Mouse (Mus musculus): Measurements from ENCODE around the gene Zfpl1. TPM values are rescaled to one million over a fixed set of nuclear protein-coding genes. Genes with fewer than 3 reads are reported as not detected.

Zfpl1 gene
- polyA plus RNA-seq, 1 experiment from 2014 or later, result 78.4 TPM

DNA sequence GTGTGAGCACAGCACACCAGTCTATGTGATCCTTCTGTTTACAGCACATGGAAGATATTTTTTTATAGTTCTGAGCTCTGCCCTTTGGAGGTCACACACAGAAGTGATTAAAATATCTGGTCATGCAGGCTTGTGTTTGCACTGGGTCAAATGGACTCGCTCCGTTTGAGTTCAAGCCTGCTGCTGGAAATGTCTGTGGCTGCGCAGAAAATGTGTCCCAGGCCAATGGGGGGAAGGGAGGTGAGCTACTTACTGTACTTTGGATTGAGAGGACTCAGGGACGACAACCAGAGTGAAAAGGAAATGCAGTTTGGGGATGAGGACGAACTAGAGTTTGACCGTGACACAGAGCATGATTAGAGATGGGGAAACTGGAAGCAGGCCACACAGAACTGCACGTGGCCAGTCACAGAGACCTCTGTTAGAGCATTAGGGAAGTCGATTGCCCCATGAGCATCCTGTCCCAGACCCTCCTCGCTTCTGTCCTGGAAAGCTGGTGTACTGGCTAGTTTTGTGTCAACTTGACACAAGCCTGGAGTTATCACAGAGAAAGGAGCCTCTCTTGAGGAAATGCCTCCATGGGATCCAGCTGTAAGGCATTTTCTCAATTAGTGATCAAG lies 48.7 kb downstream of the Zfpl1 start:
- WGBS, result 68% methylated on average over 9 of the region's 9 CpGs
- Histone ChIP-seq H3K27me3 (no peaks in the 10 kb centered on the region; the same call in 1 of the 2 replicates), H3K4me1 (no peaks in the 10 kb centered on the region), H3K36me3 (no peaks in the 10 kb centered on the region), H3K27ac (no peak overlapping the region), H3K9me3 (no peaks in the 10 kb centered on the region), H3K4me3 (no peak overlapping the region), H3K9ac (no peak overlapping the region), H3K4me2 (no peak overlapping the region)
- no peak for ATAC-seq (ENCODE audit: borderline replicate concordance, extremely low read depth, low FRiP score, low TSS enrichment)

Small RNA genes lying within 50 kb of the gene (microRNA-seq; reads per million reads assigned to microRNA genes)
- gene Mir6988, result 0.74 reads per million

Other genes with a start within 250 kb of the Zfpl1 start
- 50.7 and 53.0 TPM in 2 replicates for gene Frmd8, start 209.7 kb downstream of the Zfpl1 start, polyA plus RNA-seq (2015; fragmentation: Nextera tagmentation; extraction: Ambion mirVana)
- 4.2 and 5.6 TPM in 2 replicates for gene Slc25a45, start 207.1 kb downstream of the Zfpl1 start, polyA plus RNA-seq (2015; fragmentation: Nextera tagmentation; extraction: Ambion mirVana)
- gene Tigd3, start 190.8 kb downstream of the Zfpl1 start, polyA plus RNA-seq (2015; fragmentation: Nextera tagmentation; extraction: Ambion mirVana), result 3.2 and 3.6 TPM in 2 replicates
- 142 and 147 TPM in 2 replicates for gene Dpf2, start 171.9 kb downstream of the Zfpl1 start, polyA plus RNA-seq (2015; fragmentation: Nextera tagmentation; extraction: Ambion mirVana)
- gene Cdc42ep2, start 160.1 kb downstream of the Zfpl1 start, polyA plus RNA-seq (2015; fragmentation: Nextera tagmentation; extraction: Ambion mirVana), result 12.0 and 14.1 TPM in 2 replicates
- 72.3 and 75.3 TPM in 2 replicates for gene Pola2, start 120.8 kb downstream of the Zfpl1 start, polyA plus RNA-seq (2015; fragmentation: Nextera tagmentation; extraction: Ambion mirVana)
- not detected in 2 replicates for gene Slc22a20, start 98.8 kb downstream of the Zfpl1 start, polyA plus RNA-seq (2015; fragmentation: Nextera tagmentation; extraction: Ambion mirVana)
- gene Capn1, start 69.1 kb downstream of the Zfpl1 start, polyA plus RNA-seq (2015; fragmentation: Nextera tagmentation; extraction: Ambion mirVana), result 8.8 and 11.6 TPM in 2 replicates
- 24.3 and 25.8 TPM in 2 replicates for gene Syvn1, start 38.4 kb downstream of the Zfpl1 start, polyA plus RNA-seq (2015; fragmentation: Nextera tagmentation; extraction: Ambion mirVana)
- gene Mrpl49, start 27.2 kb downstream of the Zfpl1 start, polyA plus RNA-seq (2015; fragmentation: Nextera tagmentation; extraction: Ambion mirVana), result 75.8 and 76.2 TPM in 2 replicates
- gene Fau, start 27.1 kb downstream of the Zfpl1 start, polyA plus RNA-seq (2015; fragmentation: Nextera tagmentation; extraction: Ambion mirVana), result 709 and 773 TPM in 2 replicates
- gene Znhit2, start 23.8 kb downstream of the Zfpl1 start, polyA plus RNA-seq (2015; fragmentation: Nextera tagmentation; extraction: Ambion mirVana), result 33.5 and 33.8 TPM in 2 replicates
- 10.4 and 13.9 TPM in 2 replicates for gene Tm7sf2, start 16.6 kb downstream of the Zfpl1 start, polyA plus RNA-seq (2015; fragmentation: Nextera tagmentation; extraction: Ambion mirVana)
- gene Vps51, start 7.7 kb downstream of the Zfpl1 start, polyA plus RNA-seq (2015; fragmentation: Nextera tagmentation; extraction: Ambion mirVana), result 71.6 and 77.5 TPM in 2 replicates
- not detected in 2 replicates for gene Tmem262, start 4.9 kb downstream of the Zfpl1 start, polyA plus RNA-seq (2015; fragmentation: Nextera tagmentation; extraction: Ambion mirVana)
- gene Gm28374, start 2.7 kb downstream of the Zfpl1 start, polyA plus RNA-seq (2015; fragmentation: Nextera tagmentation; extraction: Ambion mirVana), result 1.1 and 1.5 TPM in 2 replicates
- 47.2 and 48.1 TPM in 2 replicates for gene Cdca5, start within 50 bp of the Zfpl1 start, polyA plus RNA-seq (2015; fragmentation: Nextera tagmentation; extraction: Ambion mirVana)
- 0.21 and 0.26 TPM in 2 replicates for gene AC131692.1, start 9.5 kb upstream of the Zfpl1 start, polyA plus RNA-seq (2015; fragmentation: Nextera tagmentation; extraction: Ambion mirVana)
- gene Naaladl1, start 20.8 kb upstream of the Zfpl1 start, polyA plus RNA-seq (2015; fragmentation: Nextera tagmentation; extraction: Ambion mirVana), result 0.34 and 0.41 TPM in 2 replicates
- 48.6 and 49.8 TPM in 2 replicates for gene Sac3d1, start 33.7 kb upstream of the Zfpl1 start, polyA plus RNA-seq (2015; fragmentation: Nextera tagmentation; extraction: Ambion mirVana)
- gene Snx15, start 43.3 kb upstream of the Zfpl1 start, polyA plus RNA-seq (2015; fragmentation: Nextera tagmentation; extraction: Ambion mirVana), result 33.1 TPM in 2 replicates
- 0.42 and 0.56 TPM in 2 replicates for gene Batf2, start 56.0 kb upstream of the Zfpl1 start, polyA plus RNA-seq (2015; fragmentation: Nextera tagmentation; extraction: Ambion mirVana)
- gene Arl2, start 56.6 kb upstream of the Zfpl1 start, polyA plus RNA-seq (2015; fragmentation: Nextera tagmentation; extraction: Ambion mirVana), result 96.9 and 106 TPM in 2 replicates
- gene Majin, start 99.4 kb upstream of the Zfpl1 start, polyA plus RNA-seq (2015; fragmentation: Nextera tagmentation; extraction: Ambion mirVana), result not detected in 2 replicates
- gene Gpha2, start 141.4 kb upstream of the Zfpl1 start, polyA plus RNA-seq (2015; fragmentation: Nextera tagmentation; extraction: Ambion mirVana), result 0.48 TPM in 1 of 2 replicates, not detected in the other
- 17.1 and 19.2 TPM in 2 replicates for gene Ppp2r5b, start 150.9 kb upstream of the Zfpl1 start, polyA plus RNA-seq (2015; fragmentation: Nextera tagmentation; extraction: Ambion mirVana)
- 8.9 and 9.3 TPM in 2 replicates for gene Atg2a, start 156.7 kb upstream of the Zfpl1 start, polyA plus RNA-seq (2015; fragmentation: Nextera tagmentation; extraction: Ambion mirVana)
- 66.7 and 76.1 TPM in 2 replicates for gene Ehd1, start 191.8 kb upstream of the Zfpl1 start, polyA plus RNA-seq (2015; fragmentation: Nextera tagmentation; extraction: Ambion mirVana)
- gene Cdc42bpg, start 221.5 kb upstream of the Zfpl1 start, polyA plus RNA-seq (2015; fragmentation: Nextera tagmentation; extraction: Ambion mirVana), result 0.77 and 0.92 TPM in 2 replicates

Data from lung, embryonic 15.5 days (tissue).